Mouse (Mus musculus) CD4-positive naive resting alpha-beta T cell, adult 57 days (primary cell): Measurements from ENCODE around the gene Cgnl1. TPM values are rescaled to one million over a fixed set of nuclear protein-coding genes. Genes with fewer than 3 reads are reported as not detected.

Experiments
- total RNA-seq: library from RNA; stranded (reverse); gene quantifications from one replicate; pipeline ENCODE4 v1.2.4, GENCODE M21; 2023

Gene Cgnl1
- total RNA-seq, result 1.2 TPM

DNA sequence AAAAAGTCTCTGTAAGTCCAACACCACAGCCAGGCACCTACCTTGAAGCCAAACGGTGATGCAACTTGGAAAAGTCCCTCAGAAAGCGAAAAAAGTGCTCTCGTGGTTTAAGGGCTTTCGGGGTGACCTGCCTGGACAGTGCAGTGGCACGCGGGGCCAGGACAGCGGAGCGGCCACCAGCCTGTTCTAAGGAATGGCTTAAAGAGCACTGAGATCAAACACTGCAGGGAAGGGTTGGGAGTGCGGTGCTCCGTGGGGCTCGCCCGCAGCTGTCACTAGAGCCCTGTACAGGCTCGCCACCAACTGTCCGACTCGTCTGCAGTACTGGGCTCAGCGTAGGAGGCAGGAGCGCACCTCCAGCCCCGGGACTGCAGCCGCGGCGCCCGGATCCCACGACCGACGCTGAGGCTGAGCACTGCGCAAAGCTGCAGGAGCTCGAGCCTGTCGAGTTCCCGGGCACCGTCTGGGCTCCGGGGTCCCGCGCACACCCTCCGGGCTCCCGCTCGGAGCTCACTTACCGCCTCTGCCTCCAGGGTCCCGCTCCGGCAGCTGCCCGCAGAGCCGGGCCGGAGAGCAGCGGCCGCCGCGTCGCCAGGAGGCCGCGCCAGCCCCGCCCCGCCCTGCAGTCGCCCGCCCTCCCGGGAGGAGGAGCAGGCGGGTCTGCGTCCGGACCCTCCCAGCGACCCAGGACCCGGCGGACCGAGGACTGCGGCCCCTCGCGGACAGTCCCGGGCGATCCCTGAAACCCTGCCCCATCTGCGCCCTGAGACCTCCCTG lies at the start of gene Cgnl1:
Gene Cgnl1, minus strand, starts transcription at position 612 of the 777 bp plus-strand sequence.

DNA sequence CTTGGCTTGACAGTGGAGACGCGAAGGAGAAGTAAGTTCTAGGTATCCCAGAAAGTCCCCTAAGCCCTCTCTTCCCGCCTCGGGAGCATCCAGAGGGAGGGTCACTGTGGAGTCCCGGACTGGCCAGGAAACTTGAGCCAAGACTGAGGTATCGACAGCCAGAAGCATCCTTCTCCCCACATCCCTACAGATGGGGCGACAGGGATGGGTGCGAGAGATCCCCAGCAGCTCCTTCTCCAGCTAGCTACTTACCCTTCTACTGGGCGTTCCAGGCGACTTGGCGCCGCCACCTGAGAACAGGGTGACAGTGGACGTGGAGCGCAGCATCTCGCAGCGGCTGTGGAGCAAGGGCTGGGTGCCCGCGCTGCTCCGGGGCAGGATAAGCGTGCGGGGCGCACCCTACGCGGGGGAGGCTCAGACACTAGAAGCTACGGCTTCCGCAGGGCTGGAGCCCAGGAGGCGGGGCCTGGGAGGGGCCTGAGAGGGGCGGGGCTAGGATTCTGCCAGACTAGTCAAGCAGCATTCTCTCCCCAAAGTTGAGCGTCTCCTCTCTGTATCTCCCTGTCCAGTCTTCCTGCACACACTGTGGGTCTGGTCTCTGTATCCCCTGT lies 179.4 kb downstream of the Cgnl1 start, which contains the start of gene Myzap:
Gene Myzap, minus strand, starts transcription at position 423 of the 611 bp plus-strand sequence.

Other genes starting within 250 kb of the Cgnl1 start
- gene Myzap, start 179.2 kb downstream of the Cgnl1 start, total RNA-seq, result 0.83 TPM